Mouse (Mus musculus) midbrain, embryonic 16.5 days (tissue): ENCODE data around the gene Krba1. TPM values are rescaled to one million over a fixed set of nuclear protein-coding genes. Genes with fewer than 3 reads are reported as not detected.
A peak's percentile ranks its signal among the peaks of the same experiment; 100 is the strongest.

Source experiments
- ATAC-seq: fragments of 200-750 bp; cut with Nextera tagmentation; 2 replicates; pipeline ENCODE4 v1.8.0; 2017; ENCODE audit warnings: moderate TSS enrichment
- H3K27ac ChIP-seq: fragments of 300-500 bp; sonication (generic); 2 replicates; pipeline ENCODE4 v1.5.1; 2014; ENCODE audit warnings: mild to moderate bottlenecking, low read length, mixed read lengths
- H3K27me3 ChIP-seq: fragments of 300-500 bp; sonication (generic); 2 replicates; pipeline ENCODE4 v1.6.1; 2014; ENCODE audit warnings: low read depth, low read length, mixed read lengths; ENCODE audit not compliant: control insufficient read depth, insufficient read depth
- H3K36me3 ChIP-seq: fragments of 300-500 bp; sonication (generic); 2 replicates; pipeline ENCODE4 v1.6.1; 2014; ENCODE audit warnings: mild to moderate bottlenecking, low read length, moderate library complexity, mixed read lengths; ENCODE audit not compliant: control insufficient read depth, insufficient read depth
- H3K4me1 ChIP-seq: fragments of 300-500 bp; sonication (generic); 2 replicates; pipeline ENCODE4 v1.6.1; 2014; ENCODE audit warnings: mild to moderate bottlenecking, low read length, mixed read lengths; ENCODE audit not compliant: control insufficient read depth, insufficient read depth
- H3K4me2 ChIP-seq: fragments of 300-500 bp; sonication (generic); 2 replicates; pipeline ENCODE4 v1.6.1; 2014; ENCODE audit warnings: mild to moderate bottlenecking, low read length, mixed read lengths
- H3K4me3 ChIP-seq: fragments of 300-500 bp; sonication (generic); 2 replicates; pipeline ENCODE4 v1.5.1; 2014; ENCODE audit warnings: low read depth, mild to moderate bottlenecking, low read length, moderate library complexity, mixed read lengths
- H3K9ac ChIP-seq: fragments of 300-500 bp; sonication (generic); 2 replicates; pipeline ENCODE4 v1.6.1; 2014; ENCODE audit warnings: low read depth, low read length, mixed read lengths
- H3K9me3 ChIP-seq: fragments of 300-500 bp; sonication (generic); replicated peaks from 2 replicates; pipeline ENCODE4 v1.6.1; 2014; ENCODE audit warnings: mild to moderate bottlenecking, low read length, mixed read lengths; ENCODE audit not compliant: control insufficient read depth, poor library complexity, severe bottlenecking
- WGBS: fragments of 180-500 bp; shearing (Covaris S2); extraction: QIAGEN DNeasy Blood & Tissue Kit; methylation state at CpG from one replicate; pipeline ENCODE4 v1.1.7; 2014; 5-methylcytosine and 5-hydroxymethylcytosine counted together
- polyA plus RNA-seq: library from polyadenylated mRNA; unstranded; fragments of >200 nt; fragmentation: Nextera tagmentation; extraction: Ambion mirVana; gene quantifications from 2 replicates; pipeline ENCODE4 v1.2.1, GENCODE M21; 2015

Krba1 gene
- polyA plus RNA-seq, 1 experiment from 2014 or later: 28.1 TPM

DNA sequence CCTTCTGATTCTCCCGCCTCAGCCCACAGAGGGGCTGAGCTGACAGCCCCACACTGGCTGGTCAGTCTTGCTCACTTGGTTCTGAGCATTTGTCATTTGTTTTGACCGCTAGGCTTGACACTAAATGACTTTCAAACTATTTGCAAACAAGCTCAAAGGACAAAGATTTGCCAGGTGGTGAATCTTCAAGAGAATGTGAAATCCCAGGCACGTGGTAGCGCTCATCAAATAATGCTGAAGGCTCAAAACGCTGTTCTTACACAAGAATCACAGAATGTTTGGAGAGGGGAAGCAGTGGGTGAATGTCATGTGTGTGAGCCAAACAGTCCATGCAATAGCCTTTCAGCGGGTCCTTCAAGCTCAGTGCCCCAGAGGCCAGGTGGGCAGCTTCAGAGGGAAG lies 39.3 kb downstream of the Krba1 start:
- Histone ChIP-seq H3K36me3 (peaks cover 12% of the 10 kb centered on the region; the same call in 1 of the 2 replicates), H3K9me3 (no peaks in the 10 kb centered on the region), H3K27ac (no peak overlapping the region), H3K9ac (no peak overlapping the region), H3K4me1 (peaks cover 5% of the 10 kb centered on the region), H3K4me2 (no peak overlapping the region), H3K27me3 (peaks cover 5% of the 10 kb centered on the region), H3K4me3 (no peak overlapping the region)
- 69% methylated on average over 6 of the region's 6 CpGs for WGBS
- ATAC-seq: no peak

DNA sequence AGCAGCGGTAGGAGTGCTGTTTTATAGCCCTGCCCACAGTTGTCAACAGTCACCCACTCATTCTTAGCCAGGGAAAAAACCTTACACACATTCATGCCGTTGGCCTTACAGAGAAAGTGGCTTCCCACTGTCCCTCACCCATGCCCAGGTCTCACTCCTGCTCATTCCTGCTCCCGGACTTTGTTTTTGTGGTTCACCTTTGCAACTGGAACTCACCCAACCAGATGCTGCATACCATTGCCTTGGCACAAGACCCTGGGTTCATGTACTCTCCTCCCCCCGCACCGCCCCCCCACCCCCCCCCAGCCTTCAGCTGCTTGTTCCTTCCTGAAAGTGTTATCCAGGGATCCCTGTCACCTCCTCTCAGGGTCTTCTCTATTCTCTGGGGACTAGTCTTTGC lies 39.7 kb downstream of the Krba1 start:
- H3K36me3 ChIP-seq: peaks cover 12% of the 10 kb centered on the region; the same call in 1 of the 2 replicates
- H3K4me2 ChIP-seq: no peak overlapping the region
- H3K9me3 ChIP-seq: no peaks in the 10 kb centered on the region
- 64% methylated on average over 5 of the region's 5 CpGs for WGBS
- H3K4me1 ChIP-seq: peaks cover 5% of the 10 kb centered on the region
- ATAC-seq: no peak
- peaks cover 5% of the 10 kb centered on the region for H3K27me3 ChIP-seq
- no peak overlapping the region for H3K4me3 ChIP-seq
- no peak overlapping the region for H3K9ac ChIP-seq
- H3K27ac ChIP-seq: no peak overlapping the region

DNA sequence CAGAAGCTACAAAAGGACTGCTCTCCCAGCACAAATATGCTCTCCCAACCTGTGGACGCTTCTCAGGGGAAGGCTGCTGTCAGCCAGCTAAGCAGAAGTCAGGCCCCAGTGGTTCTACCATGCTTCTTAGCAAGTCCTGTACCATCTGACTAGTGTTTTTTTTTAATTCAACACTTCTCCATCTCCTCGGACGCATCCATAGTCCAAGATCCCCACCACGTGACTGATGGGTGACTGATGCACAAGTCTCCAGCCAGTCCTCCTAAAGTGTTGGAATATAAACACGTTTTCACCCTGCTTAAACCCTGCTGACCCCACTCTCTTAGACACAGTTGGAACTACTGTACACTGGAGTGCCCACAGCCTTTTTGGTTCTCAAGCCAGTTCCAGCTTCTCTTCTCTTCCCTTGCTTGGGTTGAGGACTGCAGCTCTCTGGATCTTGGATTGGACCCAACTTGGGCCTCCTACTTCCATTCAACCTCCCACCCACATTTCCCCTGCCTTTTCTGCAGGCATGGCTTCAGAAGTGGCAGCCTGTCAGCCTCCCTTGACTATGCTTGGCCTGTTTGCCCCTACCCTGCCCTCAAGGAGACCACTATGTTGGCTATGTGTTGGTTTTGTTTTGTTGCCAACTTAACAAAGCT lies 40.4 kb downstream of the Krba1 start:
- peaks cover 12% of the 10 kb centered on the region; the same call in 1 of the 2 replicates for H3K36me3 ChIP-seq
- WGBS: 86% methylated on average over 5 of the region's 5 CpGs
- peaks cover 5% of the 10 kb centered on the region for H3K27me3 ChIP-seq
- peaks cover 5% of the 10 kb centered on the region for H3K4me1 ChIP-seq
- no peak overlapping the region for H3K27ac ChIP-seq
- no peaks in the 10 kb centered on the region for H3K9me3 ChIP-seq
- no peak overlapping the region for H3K4me2 ChIP-seq
- no peak overlapping the region for H3K9ac ChIP-seq
- no peak overlapping the region for H3K4me3 ChIP-seq
- ATAC-seq: no peak

DNA sequence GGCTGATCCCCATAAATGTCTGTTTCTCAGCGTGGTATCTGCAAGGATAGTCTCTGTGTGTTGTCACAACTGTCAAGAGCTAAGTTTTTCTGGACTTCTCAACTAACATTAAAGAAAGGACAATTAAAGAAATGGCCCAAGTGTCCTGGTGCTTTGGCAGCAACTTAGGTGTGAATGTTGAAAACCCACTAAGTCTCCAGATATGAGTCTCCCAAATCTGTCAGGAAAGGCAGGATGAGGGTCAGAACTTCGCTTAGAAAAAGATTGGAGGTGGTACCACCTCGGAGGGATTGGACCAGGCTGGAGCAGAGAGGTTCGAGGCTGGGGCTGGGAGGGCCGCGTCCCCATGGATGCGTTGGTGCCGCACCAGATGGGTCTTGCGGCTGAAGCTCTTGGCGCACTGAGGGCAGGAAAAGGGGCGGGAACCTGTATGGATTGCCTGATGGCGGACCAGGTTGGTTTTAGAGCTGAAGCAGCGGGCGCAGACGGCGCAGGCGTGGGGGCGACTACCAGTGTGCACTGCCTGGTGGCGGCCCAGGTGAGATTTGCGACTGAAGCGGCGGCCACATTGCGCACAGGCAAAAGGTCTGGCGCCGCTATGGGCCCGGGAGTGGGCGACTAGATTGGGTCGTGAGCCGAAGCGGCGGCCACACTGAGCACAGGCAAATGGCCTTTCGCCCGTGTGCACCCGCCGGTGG lies 42.4 kb downstream of the Krba1 start:
- peaks cover 5% of the 10 kb centered on the region for H3K4me1 ChIP-seq
- H3K4me3 ChIP-seq: peak overlapping the region; percentile 19
- 43% methylated on average over 33 of the region's 35 CpGs for WGBS
- H3K36me3 ChIP-seq: peaks cover 24% of the 10 kb centered on the region
- H3K9me3 ChIP-seq: no peaks in the 10 kb centered on the region
- ATAC-seq: no peak
- H3K27me3 ChIP-seq: peaks cover 5% of the 10 kb centered on the region
- peak overlapping the region; percentile 37; the same call in 1 of the 2 replicates for H3K4me2 ChIP-seq
- H3K9ac ChIP-seq: no peak overlapping the region; the same call in 1 of the 2 replicates
- H3K27ac ChIP-seq: no peak overlapping the region

DNA sequence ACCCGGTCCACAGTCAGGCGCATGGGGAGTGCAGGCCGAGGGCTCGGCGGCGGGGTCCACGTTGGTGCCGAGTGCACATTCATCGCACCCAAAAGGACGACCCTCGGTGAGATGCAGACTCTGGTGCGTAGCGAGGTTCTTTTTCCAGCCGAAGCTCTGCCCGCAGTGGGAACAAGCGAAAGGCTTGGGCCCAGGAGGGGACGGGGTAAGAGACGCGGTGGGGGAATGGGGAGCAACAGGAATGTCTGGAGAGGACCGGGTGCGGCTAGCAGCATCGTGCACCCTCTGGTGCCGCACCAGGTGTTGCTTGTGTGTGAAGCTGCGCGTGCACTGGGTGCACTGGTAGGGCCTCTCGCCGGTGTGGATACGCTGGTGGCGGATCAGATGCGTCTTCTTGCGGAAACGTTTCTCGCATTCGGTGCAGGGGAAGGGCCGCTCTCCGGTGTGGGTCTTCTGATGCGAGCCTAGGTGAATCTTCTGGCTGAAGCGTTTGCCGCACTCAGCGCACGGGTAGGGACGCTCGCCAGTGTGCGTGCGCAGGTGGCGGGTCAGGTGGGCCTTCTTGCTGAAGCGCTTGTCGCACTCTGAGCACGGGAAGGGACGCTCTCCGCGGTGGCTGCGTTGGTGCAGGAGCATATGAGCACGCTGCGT lies 43.2 kb downstream of the Krba1 start:
- peaks cover 10% of the 10 kb centered on the region for H3K4me1 ChIP-seq
- peak; percentile 26; the same call in 1 of the 2 replicates for ATAC-seq
- peak overlapping the region; percentile 37 for H3K4me2 ChIP-seq
- H3K9me3 ChIP-seq: no peaks in the 10 kb centered on the region
- H3K4me3 ChIP-seq: peak overlapping the region; percentile 19
- peak overlapping the region; percentile 28; the same call in 1 of the 2 replicates for H3K9ac ChIP-seq
- WGBS: 19% methylated on average over 55 of the region's 55 CpGs
- peaks cover 24% of the 10 kb centered on the region for H3K36me3 ChIP-seq
- peaks cover 5% of the 10 kb centered on the region for H3K27me3 ChIP-seq
- H3K27ac ChIP-seq: no peak overlapping the region

DNA sequence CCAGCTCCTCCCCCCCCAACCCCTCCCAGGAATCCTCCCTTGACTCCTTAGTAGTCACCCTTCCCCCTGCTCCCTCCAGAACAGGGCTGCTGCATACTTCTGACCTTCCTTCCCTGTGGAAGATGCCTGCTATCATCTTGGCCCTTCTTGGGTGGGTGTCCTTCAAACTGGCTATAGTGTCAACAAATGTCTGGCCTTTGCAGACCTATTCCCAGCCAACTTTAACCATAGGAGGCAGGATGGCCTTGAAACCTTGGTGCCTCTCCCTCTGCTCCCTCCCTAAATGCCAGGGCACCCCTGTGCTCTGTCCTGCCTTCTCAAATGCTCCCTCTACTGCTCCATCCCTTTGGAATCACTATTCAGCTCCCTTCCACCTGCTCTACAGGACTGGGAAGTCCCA lies 44.3 kb downstream of the Krba1 start:
- peaks cover 14% of the 10 kb centered on the region for H3K4me1 ChIP-seq
- H3K36me3 ChIP-seq: peaks cover 24% of the 10 kb centered on the region
- H3K27me3 ChIP-seq: peaks cover 5% of the 10 kb centered on the region
- H3K27ac ChIP-seq: no peak overlapping the region
- H3K9ac ChIP-seq: no peak overlapping the region
- no peak for ATAC-seq
- no peak overlapping the region for H3K4me2 ChIP-seq
- no peaks in the 10 kb centered on the region for H3K9me3 ChIP-seq
- H3K4me3 ChIP-seq: no peak overlapping the region

DNA sequence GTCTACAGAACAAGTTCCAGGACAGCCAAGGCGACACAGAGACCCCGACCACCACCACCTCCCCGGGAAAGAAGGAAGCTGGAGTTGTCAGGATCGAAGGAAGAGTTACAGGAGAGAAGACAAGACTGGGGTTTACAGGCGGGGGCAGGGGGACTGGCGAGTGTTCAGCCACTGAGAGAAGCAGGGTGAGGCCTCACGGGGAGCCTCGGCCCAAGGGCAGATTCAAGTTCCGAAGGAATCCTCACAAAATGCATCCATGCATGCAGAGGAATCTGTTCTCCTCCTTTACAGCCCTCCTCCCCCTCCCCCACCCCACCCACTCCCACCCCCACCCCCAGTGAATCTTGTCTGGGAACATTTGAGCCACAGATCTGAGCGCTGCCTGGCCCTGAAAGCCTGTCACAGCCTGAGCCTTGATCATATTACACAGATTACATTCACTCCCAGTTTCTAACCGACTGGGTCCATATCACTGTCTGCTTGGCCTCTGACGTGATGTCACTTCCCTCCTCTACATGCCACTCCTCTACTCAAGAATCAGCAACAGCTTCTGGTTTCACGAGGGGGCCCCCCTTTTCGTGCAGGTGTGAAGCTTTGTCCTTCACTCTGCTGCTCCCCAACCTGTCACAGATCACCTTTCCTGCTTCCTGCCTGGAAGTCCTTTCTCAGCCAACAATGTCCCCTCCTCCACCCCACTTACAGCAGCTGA lies 45.1 kb downstream of the Krba1 start:
- H3K4me3 ChIP-seq: no peak overlapping the region
- peaks cover 5% of the 10 kb centered on the region for H3K27me3 ChIP-seq
- no peak for ATAC-seq
- no peak overlapping the region for H3K27ac ChIP-seq
- H3K36me3 ChIP-seq: peaks cover 24% of the 10 kb centered on the region
- peaks cover 14% of the 10 kb centered on the region for H3K4me1 ChIP-seq
- H3K4me2 ChIP-seq: no peak overlapping the region
- H3K9me3 ChIP-seq: no peaks in the 10 kb centered on the region
- WGBS: 50% methylated on average over 14 of the region's 14 CpGs
- H3K9ac ChIP-seq: no peak overlapping the region

DNA sequence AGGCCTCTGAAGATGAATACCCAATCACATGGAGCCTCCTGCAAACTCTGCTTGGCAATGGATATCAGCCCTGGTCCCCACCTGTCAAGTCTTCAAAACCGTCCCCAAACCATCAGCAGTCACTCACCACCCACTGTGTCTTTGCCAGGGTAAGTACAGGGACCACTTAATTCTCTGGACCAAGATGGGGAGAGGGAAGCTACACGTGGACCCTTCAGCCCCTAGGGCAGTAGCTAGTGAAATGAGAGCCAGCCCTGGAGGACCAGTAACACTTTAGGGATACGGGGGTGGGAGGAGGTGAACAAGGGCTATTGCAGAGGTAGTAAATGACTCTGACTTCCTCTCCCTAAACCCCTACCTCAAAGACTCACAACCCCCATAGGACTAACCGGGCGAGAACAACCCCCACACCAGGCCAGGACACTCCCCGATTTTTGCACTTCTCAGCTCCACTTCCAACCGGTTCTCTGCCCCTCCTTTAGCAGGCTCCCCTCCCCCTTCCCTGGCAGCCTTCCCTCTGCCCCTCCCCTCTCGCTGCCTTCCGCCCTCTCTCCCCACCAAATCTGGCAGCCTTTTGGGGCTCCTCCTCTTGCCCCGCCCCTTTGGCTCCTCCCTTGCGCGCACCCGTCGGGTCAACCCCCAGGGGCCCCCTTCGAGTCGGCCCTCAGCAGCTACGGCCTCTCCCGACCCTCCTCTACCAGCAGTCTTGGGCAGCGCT lies 48.4 kb downstream of the Krba1 start:
- H3K4me1 ChIP-seq: peaks cover 18% of the 10 kb centered on the region
- H3K27me3 ChIP-seq: no peaks in the 10 kb centered on the region
- H3K9me3 ChIP-seq: no peaks in the 10 kb centered on the region
- H3K4me2 ChIP-seq: peak overlapping the region; percentile 73
- peak overlapping the region; percentile 88 for H3K9ac ChIP-seq
- H3K4me3 ChIP-seq: peak overlapping the region; percentile 81
- H3K27ac ChIP-seq: peak overlapping the region; percentile 85
- peak; percentile 78 for ATAC-seq
- peaks cover 13% of the 10 kb centered on the region for H3K36me3 ChIP-seq
- WGBS: under 1% methylated on average over 18 of the region's 19 CpGs
